Mouse (Mus musculus): ENCODE measurements at regions not wholly inside any gene's neighbourhood (a gene's known extent, or its start where the extent isn't known, plus 50 kb on each side); places are given as distances from the start of the nearest gene placed in this dataset.
"Not testable (repeated sequence)": the region's sequence is repeated elsewhere in the genome, so short reads cannot be mapped to it uniquely, and the experiment has no call there.

DNA sequence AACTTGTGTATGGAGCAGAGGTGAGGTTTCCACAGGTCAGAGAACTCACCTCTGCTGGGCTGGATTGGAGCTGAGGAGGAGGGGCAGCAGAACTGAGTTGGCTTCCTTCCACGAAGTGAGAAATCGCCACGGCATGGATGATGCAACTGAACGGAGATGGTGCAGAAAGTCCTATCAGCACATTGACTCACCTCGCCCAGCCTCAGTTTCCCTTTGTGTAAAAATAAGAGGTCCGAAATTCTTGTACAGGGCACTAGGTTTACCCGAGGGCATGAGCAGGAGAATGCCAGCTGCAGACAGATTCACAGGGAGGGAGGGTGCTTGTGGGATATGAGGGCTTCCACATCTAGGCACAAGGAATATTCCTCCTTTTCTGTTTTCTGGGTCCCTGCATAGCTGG, 117.9 kb upstream of the Klf4 start:
- no peak for ATAC-seq (replicated peaks in 1 of 2; ENCODE audit: insufficient read depth in 1 of 2, low FRiP score in 2 of 2, low TSS enrichment in 1 of 2, low read depth in 1 of 2, poor library complexity in 2 of 2, severe bottlenecking in 2 of 2)

DNA sequence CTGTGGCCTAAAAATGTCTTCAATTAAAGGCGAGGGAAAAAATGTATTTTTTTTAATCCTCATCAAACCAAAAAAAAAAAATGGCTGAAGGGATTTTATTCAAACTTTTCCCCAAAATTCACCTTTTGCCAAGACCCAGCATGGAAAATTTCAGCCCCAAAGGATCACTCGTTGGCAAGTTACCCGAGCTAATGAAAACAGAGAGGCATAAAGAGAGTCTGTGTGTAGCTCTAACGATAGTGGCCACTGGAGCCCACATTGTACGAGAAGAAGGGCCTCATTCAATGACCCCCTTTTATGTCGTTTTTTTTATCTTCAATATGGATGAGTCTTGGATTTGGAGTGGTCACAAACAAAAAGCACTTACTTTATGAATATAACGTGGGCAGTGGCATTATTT, 116.1 kb upstream of the Klf4 start:
- no peak for ATAC-seq (replicated peaks in 1 of 2; ENCODE audit: insufficient read depth in 1 of 2, low FRiP score in 2 of 2, low TSS enrichment in 1 of 2, low read depth in 1 of 2, poor library complexity in 2 of 2, severe bottlenecking in 2 of 2)

DNA sequence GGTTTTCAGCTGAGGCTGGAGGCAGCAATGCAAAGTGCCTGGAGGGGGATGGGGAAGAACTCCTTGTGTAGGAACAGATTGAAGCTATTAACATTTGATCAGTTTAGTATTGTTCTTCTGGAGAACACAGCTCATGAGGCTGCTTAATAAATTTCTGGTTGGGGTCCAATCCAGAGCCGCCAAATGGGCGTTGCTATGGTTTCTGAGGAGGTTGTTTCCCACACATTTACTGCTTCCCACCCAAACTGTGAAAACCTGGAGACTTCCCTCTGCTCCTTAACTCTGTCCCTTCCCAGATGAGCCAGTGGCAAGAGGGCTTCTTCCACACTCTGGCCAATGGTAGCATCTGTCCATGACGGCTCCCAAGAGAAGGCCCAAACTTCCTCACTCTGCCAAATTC, 113.2 kb upstream of the Klf4 start:
- ATAC-seq (replicated peaks in 1 of 2; ENCODE audit: insufficient read depth in 1 of 2, low FRiP score in 2 of 2, low TSS enrichment in 1 of 2, low read depth in 1 of 2, poor library complexity in 2 of 2, severe bottlenecking in 2 of 2), result no peak

DNA sequence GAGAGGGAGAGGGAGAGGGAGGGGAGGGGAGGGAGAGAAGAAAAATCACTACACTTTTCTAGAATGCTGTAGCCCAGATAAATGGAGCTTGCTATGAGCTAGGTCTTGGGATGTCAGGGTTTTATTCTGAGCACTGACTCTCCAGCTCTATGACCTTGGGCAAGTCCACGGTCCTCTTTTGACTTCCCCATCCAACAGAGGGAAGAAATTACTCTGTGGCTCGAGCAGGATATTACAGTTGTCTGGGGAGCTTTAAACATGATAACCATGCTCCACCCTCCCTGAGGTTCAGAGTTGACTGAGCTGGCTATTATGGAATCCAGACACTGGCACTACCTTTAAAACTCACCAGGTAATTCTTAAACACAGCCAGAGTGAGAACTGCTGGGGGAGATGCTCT, 112.6 kb upstream of the Klf4 start:
- ATAC-seq (replicated peaks in 1 of 2; ENCODE audit: insufficient read depth in 1 of 2, low FRiP score in 2 of 2, low TSS enrichment in 1 of 2, low read depth in 1 of 2, poor library complexity in 2 of 2, severe bottlenecking in 2 of 2), result no peak

DNA sequence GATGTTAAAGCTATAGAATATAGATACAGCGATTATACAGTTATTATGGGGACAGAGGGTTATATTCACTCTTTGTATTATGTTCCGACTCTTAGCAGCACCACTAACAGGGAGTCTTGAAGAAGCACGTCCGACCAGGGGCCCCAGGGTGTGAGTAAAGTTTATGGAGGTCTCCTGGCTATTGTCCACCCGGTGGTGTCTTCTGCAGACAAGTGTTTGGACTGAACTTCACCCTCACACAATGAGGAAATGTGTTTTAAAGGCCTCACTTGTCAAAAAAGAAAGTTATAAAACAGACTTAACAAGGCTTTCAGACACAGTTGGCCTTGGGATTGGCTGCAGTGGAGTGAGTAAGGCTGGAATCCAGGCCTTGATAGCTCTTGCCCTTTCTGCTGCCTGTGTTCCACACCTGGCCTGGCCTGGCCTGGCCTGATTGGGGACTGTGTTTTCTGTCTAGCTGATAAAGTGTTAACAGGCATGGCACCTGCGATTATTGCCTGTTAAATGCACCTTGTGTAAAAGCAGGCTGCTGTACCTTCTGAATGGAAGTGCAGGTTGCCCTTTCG, 102.8 kb upstream of the Klf4 start:
- no peak for ATAC-seq (replicated peaks in 1 of 2; ENCODE audit: insufficient read depth in 1 of 2, low FRiP score in 2 of 2, low TSS enrichment in 1 of 2, low read depth in 1 of 2, poor library complexity in 2 of 2, severe bottlenecking in 2 of 2)

DNA sequence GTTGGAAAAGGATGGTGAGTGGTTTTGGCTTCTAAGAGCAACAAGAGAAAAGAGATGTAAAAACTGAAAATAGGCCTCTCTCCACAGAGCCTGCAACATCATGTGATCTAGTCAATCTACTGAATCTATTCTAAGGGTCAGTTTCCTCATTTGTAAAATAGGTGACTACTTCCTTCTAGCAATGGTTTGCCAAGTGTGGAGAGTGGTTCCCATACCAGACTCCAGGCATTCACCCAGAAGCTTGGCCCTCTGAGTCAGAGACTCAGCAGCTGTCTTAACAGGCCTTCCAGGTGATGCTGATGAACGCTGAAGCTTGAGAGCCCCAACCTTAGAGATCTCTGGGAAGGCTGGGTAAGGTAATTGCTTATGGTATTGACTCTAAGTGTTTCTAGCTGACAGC, 98.9 kb upstream of the Klf4 start:
- no peak for ATAC-seq (replicated peaks in 1 of 2; ENCODE audit: insufficient read depth in 1 of 2, low FRiP score in 2 of 2, low TSS enrichment in 1 of 2, low read depth in 1 of 2, poor library complexity in 2 of 2, severe bottlenecking in 2 of 2)

DNA sequence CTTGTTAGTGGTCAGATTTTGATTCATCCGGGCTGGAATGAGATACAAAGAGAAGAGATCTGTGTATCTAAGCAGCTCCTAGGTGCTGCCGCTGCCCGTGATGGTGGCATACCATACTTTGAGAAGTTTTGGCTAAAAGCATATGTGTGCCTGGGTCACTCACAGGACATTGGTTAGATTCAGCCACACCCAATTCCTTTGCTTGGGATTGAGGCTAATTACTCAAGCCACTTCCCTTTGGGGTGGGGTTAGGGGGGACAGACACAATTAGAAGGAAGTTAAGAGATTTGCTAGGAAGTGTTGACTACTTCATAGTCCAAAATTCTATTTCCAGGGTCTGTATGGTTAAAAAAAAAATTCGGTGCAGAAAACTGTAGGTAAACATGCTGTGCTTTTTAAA, 97.9 kb upstream of the Klf4 start:
- not testable (repeated sequence) for ATAC-seq (replicated peaks in 1 of 2; ENCODE audit: insufficient read depth in 1 of 2, low FRiP score in 2 of 2, low TSS enrichment in 1 of 2, low read depth in 1 of 2, poor library complexity in 2 of 2, severe bottlenecking in 2 of 2)

DNA sequence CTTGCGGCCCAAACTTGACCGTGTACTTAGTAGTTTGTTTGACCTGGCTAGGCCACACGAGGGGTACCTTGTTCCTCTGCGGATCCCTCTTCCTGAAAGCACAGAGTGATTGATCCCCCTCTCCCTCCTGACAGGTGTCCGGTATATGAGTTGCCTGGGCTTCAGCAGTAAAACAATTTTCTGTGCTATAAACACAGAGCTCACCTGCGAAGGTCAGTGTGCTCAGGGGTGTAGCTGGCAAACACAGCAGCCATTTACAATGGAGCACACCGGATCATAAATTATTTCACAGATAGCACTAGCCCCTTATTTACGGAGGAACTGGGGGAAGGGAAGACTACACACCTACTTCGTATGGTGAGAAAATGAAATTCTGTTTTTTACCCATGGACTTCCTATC, 92.5 kb upstream of the Klf4 start:
- ATAC-seq (replicated peaks in 1 of 2; ENCODE audit: insufficient read depth in 1 of 2, low FRiP score in 2 of 2, low TSS enrichment in 1 of 2, low read depth in 1 of 2, poor library complexity in 2 of 2, severe bottlenecking in 2 of 2), result no peak

DNA sequence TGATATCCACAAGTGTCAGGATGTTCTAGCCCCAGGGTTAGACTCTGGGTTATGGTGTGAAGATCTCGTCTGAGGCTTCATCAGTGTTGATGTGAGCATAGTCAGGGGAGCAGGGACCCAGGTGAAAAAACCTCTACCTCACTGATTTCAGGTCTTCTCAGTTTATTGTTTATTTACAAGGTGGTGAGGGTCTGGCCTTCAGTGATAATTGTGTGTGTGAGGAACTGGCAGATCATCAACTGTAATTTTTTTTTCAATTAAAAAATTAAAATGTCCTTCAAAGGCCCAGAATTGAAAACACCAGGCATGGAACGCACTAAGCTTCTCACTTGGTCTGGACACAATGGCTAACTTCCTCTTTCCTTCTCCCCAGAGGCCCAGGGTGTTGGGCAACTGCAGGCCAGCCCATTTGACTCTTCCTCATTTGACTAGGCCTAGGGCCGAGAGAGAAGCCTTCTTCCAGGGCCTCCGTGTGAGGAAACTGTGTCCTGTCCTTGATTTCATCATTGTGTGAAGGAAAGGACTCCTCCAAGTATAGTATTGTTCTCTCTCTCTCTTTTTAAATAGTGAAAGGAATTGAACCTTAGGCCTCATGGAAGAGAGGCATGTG, 91.0 kb upstream of the Klf4 start:
- peak; percentile 94 to 95 for ATAC-seq (replicated peaks in 1 of 2; ENCODE audit: insufficient read depth in 1 of 2, low FRiP score in 2 of 2, low TSS enrichment in 1 of 2, low read depth in 1 of 2, poor library complexity in 2 of 2, severe bottlenecking in 2 of 2)

DNA sequence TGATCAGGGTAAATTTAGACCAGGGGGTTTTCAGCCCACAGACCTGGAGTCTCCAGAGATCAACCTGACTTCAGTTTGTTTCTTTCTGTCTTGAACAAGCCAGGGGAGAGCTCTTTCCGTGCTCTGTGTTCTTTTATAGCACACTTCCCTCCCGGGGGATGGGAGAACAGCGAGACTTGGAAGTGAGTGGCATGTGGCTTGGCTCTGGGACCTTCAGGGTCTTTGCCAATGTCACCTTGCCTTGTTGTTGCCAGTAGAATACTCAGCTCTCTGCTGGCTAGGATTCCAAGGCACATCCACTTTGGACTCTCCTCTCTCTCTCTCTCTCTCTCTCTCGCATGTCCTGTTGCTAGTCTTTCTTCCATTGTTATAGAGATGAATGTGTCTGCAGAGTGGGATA, 90.4 kb upstream of the Klf4 start:
- ATAC-seq (replicated peaks in 1 of 2; ENCODE audit: insufficient read depth in 1 of 2, low FRiP score in 2 of 2, low TSS enrichment in 1 of 2, low read depth in 1 of 2, poor library complexity in 2 of 2, severe bottlenecking in 2 of 2), result no peak

DNA sequence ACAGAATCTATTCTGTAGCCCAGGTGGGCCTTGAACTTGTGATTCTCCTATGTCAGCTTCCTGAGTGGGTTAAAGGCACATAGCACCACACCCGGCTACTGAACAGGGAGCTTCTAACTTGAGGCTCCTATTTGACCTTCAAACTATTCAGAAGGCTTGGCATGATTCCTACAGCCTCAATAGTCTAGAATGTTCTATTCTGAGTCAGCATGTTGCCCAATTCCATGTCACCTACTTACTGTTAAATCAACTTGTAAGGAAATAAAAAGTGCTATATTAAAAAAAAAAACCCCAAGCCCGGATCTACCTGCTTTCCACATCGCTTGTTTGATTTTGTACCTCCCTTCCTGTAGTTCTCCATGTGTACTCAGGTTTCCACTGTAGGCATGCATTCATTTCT, 87.6 kb upstream of the Klf4 start:
- ATAC-seq (replicated peaks in 1 of 2; ENCODE audit: insufficient read depth in 1 of 2, low FRiP score in 2 of 2, low TSS enrichment in 1 of 2, low read depth in 1 of 2, poor library complexity in 2 of 2, severe bottlenecking in 2 of 2), result no peak

DNA sequence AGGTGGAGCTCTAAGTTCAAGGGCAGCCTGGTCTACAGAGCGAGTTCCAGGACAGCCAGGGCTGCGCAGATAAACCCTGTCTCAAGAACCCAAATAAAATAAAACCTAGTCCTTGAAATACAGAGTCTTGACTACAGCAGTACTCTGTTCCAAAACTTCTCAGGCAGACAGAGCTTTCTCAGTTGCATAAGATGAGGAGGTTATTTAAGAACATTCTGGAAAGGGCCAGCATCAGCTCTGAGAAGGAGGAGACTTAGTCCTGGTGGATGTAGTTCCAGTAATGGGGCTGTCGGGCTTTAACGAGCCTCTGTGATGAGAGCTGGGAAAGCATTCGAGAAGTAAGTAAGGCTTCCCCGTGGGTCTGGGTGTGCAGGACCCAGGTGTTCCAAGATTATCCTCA, 83.5 kb upstream of the Klf4 start:
- ATAC-seq (replicated peaks in 1 of 2; ENCODE audit: insufficient read depth in 1 of 2, low FRiP score in 2 of 2, low TSS enrichment in 1 of 2, low read depth in 1 of 2, poor library complexity in 2 of 2, severe bottlenecking in 2 of 2), result no peak

DNA sequence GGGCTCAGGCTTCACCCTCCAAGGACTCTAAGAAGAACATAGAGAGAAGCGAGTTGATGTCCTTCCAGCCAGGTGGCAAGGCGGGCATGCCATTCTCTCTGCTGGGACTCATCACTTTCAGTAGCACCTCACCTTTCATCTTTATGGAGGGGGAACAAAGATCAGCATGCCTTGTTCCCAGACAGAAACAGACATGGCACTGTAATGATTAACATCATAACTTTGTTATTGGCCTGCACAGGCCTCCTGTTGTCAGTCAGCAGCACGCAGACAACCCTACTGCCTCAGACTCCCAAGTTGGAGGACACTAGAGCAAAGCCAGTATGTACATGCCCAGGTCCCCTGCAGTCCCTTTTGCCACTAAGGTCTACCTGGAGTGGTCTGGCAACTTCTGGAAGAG, 81.3 kb upstream of the Klf4 start:
- no peak for ATAC-seq (replicated peaks in 1 of 2; ENCODE audit: insufficient read depth in 1 of 2, low FRiP score in 2 of 2, low TSS enrichment in 1 of 2, low read depth in 1 of 2, poor library complexity in 2 of 2, severe bottlenecking in 2 of 2)

DNA sequence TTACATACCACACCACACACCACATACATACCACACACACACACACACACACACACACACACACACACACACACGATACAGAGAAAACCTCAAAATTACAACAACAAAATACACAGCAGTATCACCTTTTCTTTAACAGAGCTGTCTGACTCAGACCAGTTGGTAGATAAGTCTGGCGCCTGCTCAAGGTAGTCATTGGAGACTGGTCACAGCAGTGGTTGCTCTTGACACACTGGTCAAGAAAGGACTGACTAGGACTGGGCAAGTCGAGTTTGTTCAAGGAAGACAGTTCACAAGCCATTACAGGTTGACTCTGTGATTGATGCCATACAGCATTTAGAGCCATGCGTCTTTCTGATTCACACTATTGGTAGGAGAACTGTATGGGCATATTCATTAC, 78.7 kb upstream of the Klf4 start:
- no peak for ATAC-seq (replicated peaks in 1 of 2; ENCODE audit: insufficient read depth in 1 of 2, low FRiP score in 2 of 2, low TSS enrichment in 1 of 2, low read depth in 1 of 2, poor library complexity in 2 of 2, severe bottlenecking in 2 of 2)

DNA sequence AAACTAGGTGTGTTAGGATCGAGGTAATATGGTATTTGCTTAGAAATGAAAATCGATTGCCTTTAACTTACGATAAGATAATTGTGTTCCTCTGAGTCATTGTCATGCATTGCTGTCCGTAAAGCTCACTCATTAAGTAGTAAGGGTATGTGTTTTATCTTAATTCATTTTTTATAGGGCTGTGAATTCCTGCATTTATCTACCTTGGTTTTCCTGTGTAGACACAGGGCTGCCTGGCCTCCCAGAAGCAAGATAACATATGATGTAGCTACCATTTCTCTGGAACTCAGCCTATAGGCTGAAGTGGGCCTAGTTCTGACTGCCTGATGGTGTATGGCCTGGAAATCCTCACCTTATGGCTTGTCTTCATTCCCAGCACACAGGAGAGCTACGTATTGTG, 76.9 kb upstream of the Klf4 start:
- ATAC-seq (replicated peaks in 1 of 2; ENCODE audit: insufficient read depth in 1 of 2, low FRiP score in 2 of 2, low TSS enrichment in 1 of 2, low read depth in 1 of 2, poor library complexity in 2 of 2, severe bottlenecking in 2 of 2), result no peak

DNA sequence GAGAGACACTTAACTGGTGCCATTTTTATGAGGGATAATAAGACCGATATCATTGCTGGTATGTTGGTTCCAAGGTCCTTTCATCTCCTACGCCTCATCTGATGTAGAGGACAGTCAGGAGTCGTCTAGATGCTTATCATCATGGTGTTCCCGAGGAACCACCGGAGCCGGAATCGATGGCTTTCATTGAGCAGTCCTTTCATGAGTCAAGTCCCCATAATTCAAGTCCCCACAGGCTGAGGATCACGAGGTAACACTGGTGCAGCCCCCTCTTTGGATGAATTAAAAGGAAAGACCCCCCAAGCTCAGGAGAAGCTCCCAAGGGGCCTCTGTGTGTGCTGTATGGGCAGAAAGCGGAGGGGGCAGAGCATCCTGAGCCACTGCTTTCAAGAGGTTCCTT, 73.3 kb upstream of the Klf4 start:
- ATAC-seq (replicated peaks in 1 of 2; ENCODE audit: insufficient read depth in 1 of 2, low FRiP score in 2 of 2, low TSS enrichment in 1 of 2, low read depth in 1 of 2, poor library complexity in 2 of 2, severe bottlenecking in 2 of 2), result no peak

DNA sequence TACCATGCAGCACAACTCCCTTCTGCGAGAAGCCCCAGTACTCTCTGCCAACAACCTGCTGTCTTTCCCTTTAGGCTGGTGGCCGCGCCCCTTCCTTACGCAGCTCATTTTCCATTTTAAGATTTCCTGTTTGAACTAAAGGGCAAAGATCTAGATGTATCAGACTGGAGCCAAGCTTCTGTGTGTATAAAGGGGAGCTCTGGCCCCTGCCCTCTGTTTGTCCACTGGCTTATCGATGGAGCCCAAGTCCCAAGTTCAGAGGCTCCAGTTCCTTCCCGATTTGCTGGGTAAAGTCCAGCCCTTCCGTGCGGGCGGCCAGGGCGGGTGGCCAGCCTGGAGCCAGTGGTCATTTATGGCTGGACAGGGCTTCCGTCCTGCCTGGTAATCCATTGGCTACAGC, 72.6 kb upstream of the Klf4 start:
- peak; percentile 14 to 62; a peak in 2 of 4 replicates for ATAC-seq (replicated peaks in 1 of 2; ENCODE audit: insufficient read depth in 1 of 2, low FRiP score in 2 of 2, low TSS enrichment in 1 of 2, low read depth in 1 of 2, poor library complexity in 2 of 2, severe bottlenecking in 2 of 2)

DNA sequence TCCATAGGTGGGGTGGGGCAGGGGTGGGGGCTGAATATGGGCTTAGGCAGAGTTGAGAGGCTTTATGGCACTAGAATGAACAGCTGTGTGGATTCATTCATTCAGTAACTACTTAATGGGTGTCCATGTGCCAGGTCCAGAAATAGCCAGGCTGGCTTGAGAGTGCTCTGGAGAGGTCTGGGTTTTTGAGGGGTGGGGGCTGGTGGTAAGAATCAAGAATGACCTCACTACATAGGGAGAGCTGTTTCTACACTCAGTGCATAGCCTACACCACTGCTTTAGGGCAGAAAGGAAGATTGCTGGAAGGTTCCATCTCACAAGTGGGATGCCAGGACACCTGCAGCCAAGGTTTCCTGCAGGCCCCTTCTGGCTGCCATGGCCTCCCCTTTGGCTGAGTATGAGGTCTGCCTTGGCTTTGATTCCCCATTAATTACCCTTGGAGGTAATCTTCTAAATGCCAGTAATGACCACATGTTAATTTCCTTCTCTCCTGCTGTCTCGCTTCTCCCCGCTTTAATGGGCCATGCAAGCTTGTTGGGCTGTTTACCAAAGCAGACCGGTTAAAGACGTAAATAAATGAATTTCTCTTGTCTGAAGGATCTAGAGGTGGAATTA, 71.7 kb upstream of the Klf4 start:
- ATAC-seq (replicated peaks in 1 of 2; ENCODE audit: insufficient read depth in 1 of 2, low FRiP score in 2 of 2, low TSS enrichment in 1 of 2, low read depth in 1 of 2, poor library complexity in 2 of 2, severe bottlenecking in 2 of 2), result no peak

DNA sequence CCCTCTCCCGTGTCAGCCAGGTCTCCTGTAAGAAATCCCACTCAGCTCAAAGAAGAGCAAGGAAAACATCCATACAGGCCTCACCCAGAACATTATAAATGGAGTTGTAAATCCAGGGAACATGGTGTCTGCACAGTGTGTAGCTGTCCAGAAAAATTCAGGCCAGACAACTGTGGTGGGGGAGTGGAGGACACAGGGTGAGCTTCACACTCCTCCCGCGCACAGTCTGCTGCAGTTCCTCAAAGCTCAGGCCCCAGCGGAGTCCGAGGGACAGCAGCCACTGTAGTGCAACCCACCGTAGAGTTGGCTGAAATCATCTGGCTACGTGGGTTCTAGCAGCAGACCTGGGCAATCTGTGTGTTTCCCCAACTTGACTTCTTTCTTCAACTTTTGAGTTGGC, 62.9 kb upstream of the Klf4 start:
- ATAC-seq (replicated peaks in 1 of 2; ENCODE audit: insufficient read depth in 1 of 2, low FRiP score in 2 of 2, low TSS enrichment in 1 of 2, low read depth in 1 of 2, poor library complexity in 2 of 2, severe bottlenecking in 2 of 2), result no peak
